Mouse (Mus musculus): ENCODE measurements around the gene Mdc1. TPM values are rescaled to one million over a fixed set of nuclear protein-coding genes. Genes with fewer than 3 reads are reported as not detected.

Mdc1 gene
- total RNA-seq, 2 experiments from 2014 or later = 3.6 to 4.4 TPM

DNA sequence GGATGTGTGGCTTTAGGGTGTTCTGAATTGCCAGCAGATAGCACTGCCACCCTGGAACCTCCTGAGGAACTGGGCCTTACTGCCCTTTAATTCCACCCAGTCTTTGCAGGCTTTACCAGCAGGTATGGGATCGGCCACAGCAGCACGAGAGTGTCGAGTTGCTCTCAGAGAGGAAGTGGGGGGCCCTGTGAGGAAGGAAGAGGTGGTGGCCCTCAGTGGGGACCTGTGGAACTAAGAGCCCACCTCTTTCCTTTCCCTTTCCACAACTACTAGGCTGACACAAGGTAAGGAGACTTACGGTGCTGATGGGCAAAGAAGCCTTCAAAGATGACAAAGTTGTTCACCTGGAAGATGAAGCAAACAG is 62.7 kb downstream of the Mdc1 start:
- Histone ChIP-seq H3K4me3 (no peak overlapping the region), H3K27ac (peak overlapping the region; percentile 57)
- TF ChIP-seq CTCF (IDR thresholded peaks at IDR 0.05) = no peak
- no peak for DNase-seq
- intact Hi-C loops (cut with DNase I) = loop anchor here (10.0 kb wide), 1 partner anchor 229 kb away; the partner anchor contains the start of gene Gtf2h4

GRCm38 (mm10) chr17:35905587-35905986 is 64.3 kb downstream of the Mdc1 start:
- DNase-seq = no peak
- intact Hi-C loops (cut with DNase I) = loop anchor here (10.0 kb wide), 1 partner anchor 231 kb away; the partner anchor contains the start of gene Gtf2h4
- no peak for TF ChIP-seq CTCF (IDR thresholded peaks at IDR 0.05)
- Histone ChIP-seq H3K4me3 (no peak overlapping the region), H3K27ac (no peak overlapping the region)

DNA sequence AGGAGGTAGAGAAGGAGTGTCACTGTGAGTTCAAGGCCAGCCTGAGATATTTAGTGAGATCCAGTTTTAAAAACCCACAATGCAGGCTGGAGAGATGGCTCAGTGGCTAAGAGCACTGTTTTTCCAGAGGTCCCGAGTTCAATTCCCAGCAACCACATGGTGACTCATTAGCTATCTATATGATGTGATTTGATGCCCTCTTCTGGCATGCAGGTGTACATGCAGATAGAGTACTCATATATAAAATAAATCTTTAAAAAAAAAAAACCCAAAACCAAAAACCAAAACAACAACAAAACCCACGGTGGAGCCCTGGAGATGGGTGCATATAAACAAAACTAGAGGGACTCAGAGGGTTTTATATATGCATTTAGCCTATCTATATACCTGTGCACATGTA is 66.3 kb downstream of the Mdc1 start:
- Histone ChIP-seq H3K4me3 (no peak overlapping the region), H3K27ac (no peak overlapping the region)
- intact Hi-C loops (cut with DNase I) = loop anchor here (10.0 kb wide), 1 partner anchor 233 kb away; the partner anchor contains the start of gene Gtf2h4
- TF ChIP-seq CTCF (IDR thresholded peaks at IDR 0.05) = peak; percentile 35; the same call in 1 of the 2 replicates
- DNase-seq = no peak

Small RNA genes lying within 50 kb of the gene (microRNA-seq; reads per million reads assigned to microRNA genes)
- gene Gm28033 = not detected

Other genes starting within 250 kb of the Mdc1 start
- gene Sfta2, start 240.0 kb upstream of the Mdc1 start, total RNA-seq (2021) = not detected
- not detected for gene Gm9573, start 214.9 kb upstream of the Mdc1 start, total RNA-seq (2021)
- gene Mucl3, start 197.8 kb upstream of the Mdc1 start, total RNA-seq (2021) = not detected
- 10 to 100 TPM; 12.8 to 16.8 TPM for gene Vars2, start 173.9 kb upstream of the Mdc1 start, total RNA-seq (2021)
- 10 to 100 TPM; 18.1 to 24.2 TPM for gene Gtf2h4, start 167.8 kb upstream of the Mdc1 start, total RNA-seq (2021)
- 10 to 100 TPM; 13.4 to 15.9 TPM for gene Ddr1, start 136.9 kb upstream of the Mdc1 start, total RNA-seq (2021)
- 1 to 10 TPM; 4.4 to 8.6 TPM for gene Ier3, start 19.8 kb upstream of the Mdc1 start, total RNA-seq (2021)
- gene Flot1, start 18.3 kb upstream of the Mdc1 start, total RNA-seq (2021) = 10 to 100 TPM; 45.4 to 50.9 TPM
- 10 to 100 TPM; 29.7 to 40.0 TPM for gene Tubb5, start 3.2 kb upstream of the Mdc1 start, total RNA-seq (2021)
- gene Nrm, start 19.8 kb downstream of the Mdc1 start, total RNA-seq (2021) = under 1 TPM; 0.82 to 0.86 TPM
- gene Ppp1r18, start 24.1 kb downstream of the Mdc1 start, total RNA-seq (2021) = 1 to 10 TPM; 3.9 to 7.9 TPM
- 10 to 100 TPM; 13.2 to 16.2 TPM for gene Dhx16, start 38.3 kb downstream of the Mdc1 start, total RNA-seq (2021)
- gene 2310061I04Rik, start 55.9 kb downstream of the Mdc1 start, total RNA-seq (2021) = 10 to 100 TPM; 73.0 to 78.4 TPM
- 1 to 10 TPM; 2.8 to 4.2 TPM for gene Atat1, start 68.6 kb downstream of the Mdc1 start, total RNA-seq (2021)
- gene Mrps18b, start 74.9 kb downstream of the Mdc1 start, total RNA-seq (2021) = 10 to 100 TPM; 58.6 to 65.4 TPM
- gene Ppp1r10, start 74.9 kb downstream of the Mdc1 start, total RNA-seq (2021) = 10 to 100 TPM; 15.6 to 34.8 TPM
- 10 to 100 TPM; 72.1 to 74.9 TPM for gene Abcf1, start 128.2 kb downstream of the Mdc1 start, total RNA-seq (2021)
- gene Gnl1, start 138.3 kb downstream of the Mdc1 start, total RNA-seq (2021) = 10 to 100 TPM; 19.8 to 20.9 TPM
- gene Prr3, start 138.7 kb downstream of the Mdc1 start, total RNA-seq (2021) = 1 to 10 TPM; 2.6 to 2.8 TPM
- 1 to 10 TPM; 2.0 to 2.5 TPM for gene H2-T24, start 179.0 kb downstream of the Mdc1 start, total RNA-seq (2021)
- gene H2-T23, start 191.3 kb downstream of the Mdc1 start, total RNA-seq (2021) = 1 to 10 TPM; 6.3 to 9.2 TPM
- gene H2-T22, start 201.2 kb downstream of the Mdc1 start, total RNA-seq (2021) = 1 to 10 TPM; 8.8 to 9.7 TPM
- gene Gm6034, start 201.4 kb downstream of the Mdc1 start, total RNA-seq (2021) = not detected
- gene Gm11127, start 216.9 kb downstream of the Mdc1 start, total RNA-seq (2021) = 1 to 10 TPM; 1.5 to 2.1 TPM